8 mouse cellular contexts compared by ENCODE assay signal in the genomic region with DNA sequence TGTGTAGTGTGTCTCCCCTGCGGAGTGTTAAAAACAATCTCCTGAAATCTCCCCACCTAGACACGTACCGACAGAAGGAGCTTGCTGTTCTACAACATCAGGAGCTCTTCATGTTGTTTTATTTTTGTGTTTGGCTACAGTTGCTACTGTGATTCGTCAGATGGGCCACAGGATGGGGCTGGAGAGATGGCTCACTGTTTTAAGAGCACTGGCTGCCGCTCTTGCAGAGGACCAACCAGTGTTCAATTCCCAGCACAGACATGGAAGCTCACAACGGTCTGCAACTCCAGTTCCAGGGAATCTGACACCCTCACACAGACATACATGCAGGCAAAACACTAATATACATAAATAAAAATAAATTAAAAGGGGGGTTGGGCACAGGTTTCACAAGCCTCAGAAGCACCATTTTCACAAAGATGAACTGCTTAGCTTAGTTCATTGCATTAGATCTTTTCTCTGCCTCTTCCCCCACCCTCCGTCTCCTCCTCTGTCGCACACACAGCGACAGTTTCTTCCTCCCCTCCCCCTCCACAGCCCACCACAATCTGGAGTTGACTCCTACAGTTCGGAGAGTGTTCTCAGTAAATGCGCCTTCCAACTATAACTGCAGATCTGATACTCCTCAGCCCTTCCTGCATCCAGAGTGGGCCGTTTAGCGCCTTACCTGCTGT. TPM values are rescaled to one million over a fixed set of nuclear protein-coding genes. Genes with fewer than 3 reads are reported as not detected.
DNase-seq lines count a peak whose midpoint lies in the region; ATAC-seq and TF ChIP-seq lines count a peak whose summit lies in the region.

No protein-coding gene starts in this region.

- no peaks in the 10 kb centered on the region for H3K36me3 ChIP-seq in kidney, adult 2 months (ENCODE audit: control insufficient read depth, insufficient read depth, low read length)
- H3K36me3 ChIP-seq in hindbrain, postnatal 0 days (ENCODE audit: insufficient read depth, low read length), result no peaks in the 10 kb centered on the region
- no peaks in the 10 kb centered on the region for H3K36me3 ChIP-seq in neural tube, embryonic 12.5 days

- H3K9ac ChIP-seq in hindbrain, postnatal 0 days (replicated peaks; ENCODE audit: low read length), result no peak overlapping the region
- H3K9ac ChIP-seq in neural tube, embryonic 12.5 days, result no peak overlapping the region

- peak overlapping the region; percentile 1; the same call in 1 of the 2 replicates for H3K4me2 ChIP-seq in hindbrain, postnatal 0 days (ENCODE audit: low read depth, low read length)
- peak overlapping the region; percentile 39 for H3K4me2 ChIP-seq in neural tube, embryonic 12.5 days (replicated peaks)

- peak; percentile 15; the same call in 1 of the 2 replicates for ATAC-seq in hindbrain, postnatal 0 days
- no peak for ATAC-seq in neural tube, embryonic 12.5 days (ENCODE audit: low FRiP score, low read depth)

- peaks cover 10% of the 10 kb centered on the region; the same call in 1 of the 2 replicates for H3K4me1 ChIP-seq in kidney, adult 2 months (ENCODE audit: control insufficient read depth, insufficient read depth, low read length)
- H3K4me1 ChIP-seq in hindbrain, postnatal 0 days (ENCODE audit: insufficient read depth, low read length), result no peaks in the 10 kb centered on the region
- peaks cover 16% of the 10 kb centered on the region for H3K4me1 ChIP-seq in neural tube, embryonic 12.5 days

- no peak overlapping the region for H3K27ac ChIP-seq in kidney, adult 2 months (ENCODE audit: insufficient read depth, low read depth, low read length)
- no peak overlapping the region for H3K27ac ChIP-seq in hindbrain, postnatal 0 days
- H3K27ac ChIP-seq in neural tube, embryonic 12.5 days, result no peak overlapping the region

- no peaks in the 10 kb centered on the region for H3K27me3 ChIP-seq in kidney, adult 2 months (replicated peaks; ENCODE audit: control insufficient read depth, insufficient read depth, low read length)
- H3K27me3 ChIP-seq in hindbrain, postnatal 0 days (ENCODE audit: insufficient read depth, low read length), result no peaks in the 10 kb centered on the region
- H3K27me3 ChIP-seq in neural tube, embryonic 12.5 days (replicated peaks), result no peaks in the 10 kb centered on the region

- TF ChIP-seq CTCF in kidney, adult 2 months (conservative IDR thresholded peaks at IDR 0.05; ENCODE audit: insufficient read depth, insufficient read length, low read depth, low read length), result peak; percentile 34
- TF ChIP-seq CTCF in hindbrain, postnatal 0 days (IDR thresholded peaks at IDR 0.05; ENCODE audit: low read depth), result peak; percentile 42

- DNase-seq in kidney, adult 2 months, result no peak
- DNase-seq in kidney, adult 9 months, result no peak
- DNase-seq in brain, adult 2 months (ENCODE audit: low read depth, low spot score), result peak; percentile 78
- DNase-seq in hindbrain, postnatal 0 days (ENCODE audit: low spot score), result peak; percentile 30
- DNase-seq in adrenal gland, postnatal 36 days, result no peak
- no peak for DNase-seq in c-Kit-positive CD71-positive TER-119-positive erythroid progenitor cells, embryonic 14.5 days (ENCODE audit: low spot score)
- no peak for DNase-seq in lung, postnatal 14 days

- TF ChIP-seq POLR2A in kidney, adult 2 months (IDR thresholded peaks at IDR 0.05; ENCODE audit: low read depth, low read length), result no peak

- H3K9me3 ChIP-seq in hindbrain, postnatal 0 days (ENCODE audit: low read length), result no peaks in the 10 kb centered on the region
- no peaks in the 10 kb centered on the region for H3K9me3 ChIP-seq in neural tube, embryonic 12.5 days

- H3K4me3 ChIP-seq in kidney, adult 2 months (ENCODE audit: insufficient read depth, low read depth, low read length), result no peak overlapping the region
- H3K4me3 ChIP-seq in hindbrain, postnatal 0 days (ENCODE audit: low read length), result no peak overlapping the region
- no peak overlapping the region for H3K4me3 ChIP-seq in neural tube, embryonic 12.5 days

- 49% methylated on average over 13 of the region's 13 CpGs for WGBS in kidney, adult 2 months
- WGBS in hindbrain, postnatal 0 days, result 22% methylated on average over 13 of the region's 13 CpGs
- WGBS in neural tube, embryonic 12.5 days, result 28% methylated on average over 13 of the region's 13 CpGs

RNA-seq across cellular contexts. Expression of a gene that starts 6.0 kb away (rescaled TPM):
- polyA plus RNA-seq in kidney, adult 2 months (2012; rRNA removed), result 110 and 117 TPM in 2 replicates
- total RNA-seq in hindbrain, postnatal 0 days (2014; rRNA removed), result 180 and 195 TPM in 2 replicates
- 101 and 108 TPM in 2 replicates for polyA plus RNA-seq in hindbrain, postnatal 0 days (2015; fragmentation: Nextera tagmentation; extraction: Ambion mirVana)
- polyA plus RNA-seq in neural tube, embryonic 12.5 days (2016; fragmentation: Nextera tagmentation; extraction: Ambion mirVana), result 135 and 141 TPM in 2 replicates
- 100 to 1,000 TPM; 213 to 224 TPM for total RNA-seq in adrenal gland, postnatal 36 days (2021)

RNA-seq across cellular contexts. Expression of a gene that starts 9.1 kb away (rescaled TPM):
- 30.1 and 37.1 TPM in 2 replicates for polyA plus RNA-seq in kidney, adult 2 months (2012; rRNA removed)
- 30.9 and 31.3 TPM in 2 replicates for total RNA-seq in hindbrain, postnatal 0 days (2014; rRNA removed)
- 23.5 and 24.1 TPM in 2 replicates for polyA plus RNA-seq in hindbrain, postnatal 0 days (2015; fragmentation: Nextera tagmentation; extraction: Ambion mirVana)
- polyA plus RNA-seq in neural tube, embryonic 12.5 days (2016; fragmentation: Nextera tagmentation; extraction: Ambion mirVana), result 12.3 and 15.0 TPM in 2 replicates
- 10 to 100 TPM; 11.4 to 12.7 TPM for total RNA-seq in adrenal gland, postnatal 36 days (2021)

RNA-seq across cellular contexts. Expression of a gene that starts 14.7 kb away (rescaled TPM):
- polyA plus RNA-seq in kidney, adult 2 months (2012; rRNA removed), result 3.2 and 15.6 TPM in 2 replicates
- 0.16 TPM in 1 of 2 replicates, not detected in the other for total RNA-seq in hindbrain, postnatal 0 days (2014; rRNA removed)
- polyA plus RNA-seq in hindbrain, postnatal 0 days (2015; fragmentation: Nextera tagmentation; extraction: Ambion mirVana), result 0.58 and 0.59 TPM in 2 replicates
- 0.17 and 0.23 TPM in 2 replicates for polyA plus RNA-seq in neural tube, embryonic 12.5 days (2016; fragmentation: Nextera tagmentation; extraction: Ambion mirVana)
- 1 to 10 TPM in 1 of 2 experiments, under 1 TPM in 1; 0.72 to 2.2 TPM for total RNA-seq in adrenal gland, postnatal 36 days (2021)

RNA-seq across cellular contexts. Expression of a gene that starts 24.5 kb away (rescaled TPM):
- polyA plus RNA-seq in kidney, adult 2 months (2012; rRNA removed), result 72.3 and 80.5 TPM in 2 replicates
- total RNA-seq in hindbrain, postnatal 0 days (2014; rRNA removed), result 1.8 and 3.0 TPM in 2 replicates
- 1.4 and 1.8 TPM in 2 replicates for polyA plus RNA-seq in hindbrain, postnatal 0 days (2015; fragmentation: Nextera tagmentation; extraction: Ambion mirVana)
- 0.23 and 0.47 TPM in 2 replicates for polyA plus RNA-seq in neural tube, embryonic 12.5 days (2016; fragmentation: Nextera tagmentation; extraction: Ambion mirVana)
- total RNA-seq in adrenal gland, postnatal 36 days (2021), result 1 to 10 TPM; 3.5 to 6.0 TPM

RNA-seq across cellular contexts. Expression of a gene that starts 36.3 kb away (rescaled TPM):
- 3.1 and 8.5 TPM in 2 replicates for polyA plus RNA-seq in kidney, adult 2 months (2012; rRNA removed)
- total RNA-seq in hindbrain, postnatal 0 days (2014; rRNA removed), result not detected in 2 replicates
- polyA plus RNA-seq in hindbrain, postnatal 0 days (2015; fragmentation: Nextera tagmentation; extraction: Ambion mirVana), result 0.23 and 0.31 TPM in 2 replicates
- 0.44 and 0.50 TPM in 2 replicates for polyA plus RNA-seq in neural tube, embryonic 12.5 days (2016; fragmentation: Nextera tagmentation; extraction: Ambion mirVana)
- total RNA-seq in adrenal gland, postnatal 36 days (2021), result not detected

Comparison
In these comparisons a context has a peak if more than half of its experiments do, and no peak if none do; other contexts are left out.
1. DNase-seq: peak in brain, adult 2 months (single experiment) and hindbrain, postnatal 0 days (single experiment); none in kidney, adult 2 months (single experiment), kidney, adult 9 months (single experiment), adrenal gland, postnatal 36 days (0 of 2), c-Kit-positive CD71-positive TER-119-positive erythroid progenitor cells, embryonic 14.5 days (single experiment) and lung, postnatal 14 days (single experiment).